Mouse (Mus musculus) E14TG2a.4 (cell line): ENCODE measurements around the gene Ascl3.
A peak's percentile ranks its signal among the peaks of the same experiment; 100 is the strongest.

Experiments
- H3K27me3 ChIP-seq: 2 replicates; pipeline ENCODE4 v1.6.1; 2014; ENCODE audit warnings: low read length, control low read depth; ENCODE audit not compliant: insufficient read depth
- H3K36me3 ChIP-seq: 2 replicates; pipeline ENCODE4 v1.6.1; 2014; ENCODE audit warnings: low read length, control low read depth; ENCODE audit not compliant: insufficient read depth
- H3K4me1 ChIP-seq: replicated peaks from 2 replicates; pipeline ENCODE4 v1.6.1; 2014; ENCODE audit warnings: low read depth, low read length, control low read depth
- H3K4me3 ChIP-seq: replicated peaks from 2 replicates; pipeline ENCODE4 v1.5.1; 2014; ENCODE audit warnings: mild to moderate bottlenecking, low read length
- H3K9me3 ChIP-seq: 2 replicates; pipeline ENCODE4 v1.6.1; 2014; ENCODE audit warnings: low read length, control low read depth
- CTCF ChIP-seq: conservative IDR thresholded peaks from 2 replicates; pipeline ENCODE4 v1.5.1; 2014; ENCODE audit warnings: low read length
- NANOG ChIP-seq: IDR thresholded peaks from 2 replicates; pipeline ENCODE4 v1.6.1; 2014; ENCODE audit warnings: borderline replicate concordance, low read length, mixed read lengths
- POU5F1 ChIP-seq: IDR thresholded peaks from 2 replicates; pipeline ENCODE4 v1.6.1; 2014; ENCODE audit warnings: low read length, borderline replicate concordance

The Ascl3 gene

DNA sequence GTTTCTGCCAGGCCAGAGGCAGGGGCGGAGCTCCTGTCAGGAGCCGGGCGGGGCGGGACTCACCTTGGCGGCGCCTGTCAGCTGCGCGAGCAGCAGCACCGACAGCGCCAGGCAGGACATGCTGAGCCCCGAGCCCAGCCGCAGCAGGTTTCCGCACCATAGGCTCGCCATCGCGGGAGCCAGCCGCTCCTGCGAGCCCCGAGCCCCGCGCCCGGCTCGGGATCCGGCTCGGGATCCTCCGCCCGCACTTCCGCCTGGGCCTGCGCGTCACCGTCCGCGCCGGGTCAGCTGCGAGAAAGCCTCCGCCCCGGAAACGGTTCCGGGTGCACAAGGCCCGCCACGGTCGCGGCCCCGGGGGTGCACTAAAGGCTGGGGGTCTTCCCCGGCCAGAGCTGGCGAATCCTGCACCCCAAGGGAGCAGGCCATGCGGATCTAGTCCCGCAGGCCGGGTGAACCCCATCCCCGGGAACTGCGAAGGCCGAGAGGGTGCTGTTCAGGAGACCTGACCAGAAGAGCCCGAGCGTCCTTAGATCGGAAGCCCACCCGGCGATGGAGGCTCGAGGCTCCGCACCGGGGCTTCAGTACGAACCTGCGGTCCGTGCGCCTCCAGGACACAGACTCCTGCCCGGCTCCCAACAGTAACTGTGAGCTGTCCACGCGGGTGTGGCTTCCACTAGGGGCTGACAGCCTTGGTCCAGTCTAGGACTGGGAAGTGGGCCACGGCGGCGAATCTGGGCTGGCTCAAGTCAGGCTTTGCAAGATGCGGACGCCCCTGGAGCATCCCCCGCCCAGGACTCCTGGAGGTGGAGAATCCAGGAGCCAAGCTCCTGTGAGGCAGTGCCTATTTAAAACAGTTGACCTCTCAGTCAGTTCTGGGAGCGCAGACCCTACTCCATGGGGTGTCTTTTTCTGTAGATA, 20.7 kb upstream of the Ascl3 start, which contains the start of gene Tmem9b:
TSS of gene Tmem9b (minus strand) at position 868 of the 918 bp plus-strand sequence.
- Histone ChIP-seq H3K4me1 (peaks cover 16% of the 10 kb centered on the region), H3K36me3 (no peaks in the 10 kb centered on the region), H3K9me3 (no peaks in the 10 kb centered on the region), H3K4me3 (peak within 1 kb of the TSS; percentile 96), H3K27me3 (peaks cover 37% of the 10 kb centered on the region)
- TF ChIP-seq CTCF (no peak), NANOG (no peak), POU5F1 (no peak)

GRCm38 (mm10) chr7:109751427-109752007, 20.0 kb upstream of the Ascl3 start:
- Histone ChIP-seq H3K27me3 (peaks cover 37% of the 10 kb centered on the region), H3K4me3 (peak overlapping the region; percentile 96), H3K9me3 (no peaks in the 10 kb centered on the region), H3K36me3 (no peaks in the 10 kb centered on the region), H3K4me1 (peaks cover 17% of the 10 kb centered on the region)
- TF ChIP-seq POU5F1 (no peak), NANOG (no peak), CTCF (no peak)

- no peaks in the 10 kb centered on the region for H3K9me3 ChIP-seq
- H3K36me3 ChIP-seq: no peaks in the 10 kb centered on the region
- H3K27me3 ChIP-seq: peaks cover 21% of the 10 kb centered on the region
- H3K4me1 ChIP-seq: peaks cover 13% of the 10 kb centered on the region
- TF ChIP-seq NANOG: no peak
- TF ChIP-seq POU5F1: no peak
- no peak for TF ChIP-seq CTCF
- no peak overlapping the region for H3K4me3 ChIP-seq
Observed at GRCm38 (mm10) chr7:109747747-109748146, 16.2 kb upstream of the Ascl3 start.

GRCm38 (mm10) chr7:109741703-109742102, 10.2 kb upstream of the Ascl3 start:
- no peak overlapping the region for H3K4me3 ChIP-seq
- no peaks in the 10 kb centered on the region for H3K9me3 ChIP-seq
- no peaks in the 10 kb centered on the region for H3K27me3 ChIP-seq
- no peaks in the 10 kb centered on the region for H3K4me1 ChIP-seq
- H3K36me3 ChIP-seq: no peaks in the 10 kb centered on the region
- no peak for TF ChIP-seq CTCF
- no peak for TF ChIP-seq NANOG
- no peak for TF ChIP-seq POU5F1

DNA sequence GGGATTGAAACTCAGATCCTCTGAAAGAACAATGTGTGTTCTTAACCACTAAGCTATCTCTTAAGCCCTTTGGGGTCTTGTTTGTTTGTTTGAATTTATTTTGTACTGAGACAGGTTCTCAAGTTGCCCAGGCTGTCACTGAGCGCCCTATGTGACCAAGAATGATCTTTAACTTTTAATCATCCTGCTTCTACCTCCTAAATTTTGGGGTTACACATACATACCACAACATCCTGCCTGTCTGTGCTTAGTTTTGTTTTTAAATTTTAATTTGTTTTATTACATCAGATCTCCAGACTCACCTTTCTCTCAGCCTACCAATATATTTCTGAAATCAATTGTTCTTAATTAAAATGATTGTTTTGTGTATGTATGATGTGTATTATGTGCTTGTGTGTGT, 9.5 kb upstream of the Ascl3 start:
- H3K4me1 ChIP-seq: no peaks in the 10 kb centered on the region
- no peaks in the 10 kb centered on the region for H3K27me3 ChIP-seq
- no peak overlapping the region for H3K4me3 ChIP-seq
- no peak for TF ChIP-seq NANOG
- TF ChIP-seq POU5F1: no peak
- TF ChIP-seq CTCF: no peak
- H3K9me3 ChIP-seq: no peaks in the 10 kb centered on the region
- H3K36me3 ChIP-seq: no peaks in the 10 kb centered on the region

DNA sequence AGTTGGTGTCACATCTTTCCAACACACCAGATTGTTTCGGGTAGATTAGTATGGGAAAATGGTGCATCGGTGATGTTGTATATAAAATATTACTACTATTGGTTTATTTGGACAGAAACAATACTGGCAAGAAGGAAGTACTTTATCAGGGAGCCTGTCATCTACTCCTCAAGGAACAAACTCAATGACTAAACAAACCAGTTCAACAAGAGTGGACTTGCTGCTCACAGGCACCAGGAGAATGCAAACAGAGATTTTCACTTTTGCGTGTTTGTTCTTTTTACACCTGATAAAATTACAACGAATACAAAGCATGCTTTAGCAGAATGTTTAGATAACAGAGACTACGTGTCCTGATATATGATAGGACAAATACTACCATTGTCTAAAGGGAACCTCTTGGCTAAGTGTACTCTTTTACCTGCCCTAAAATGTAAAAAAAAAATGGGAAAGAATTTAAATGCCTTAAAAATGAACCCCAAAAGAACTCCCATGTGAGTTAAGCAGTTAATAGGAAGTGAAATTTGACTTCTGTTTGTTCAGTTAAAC, 8.4 kb upstream of the Ascl3 start:
- H3K27me3 ChIP-seq: no peaks in the 10 kb centered on the region
- H3K4me1 ChIP-seq: no peaks in the 10 kb centered on the region
- TF ChIP-seq NANOG: no peak
- no peak for TF ChIP-seq CTCF
- TF ChIP-seq POU5F1: no peak
- H3K9me3 ChIP-seq: no peaks in the 10 kb centered on the region
- no peaks in the 10 kb centered on the region for H3K36me3 ChIP-seq
- no peak overlapping the region for H3K4me3 ChIP-seq

- Histone ChIP-seq H3K4me1 (no peaks in the 10 kb centered on the region), H3K4me3 (no peak overlapping the region), H3K9me3 (no peaks in the 10 kb centered on the region), H3K27me3 (no peaks in the 10 kb centered on the region; the same call in 1 of the 2 replicates), H3K36me3 (no peaks in the 10 kb centered on the region)
- no peak for TF ChIP-seq CTCF
- TF ChIP-seq POU5F1: no peak
- TF ChIP-seq NANOG: no peak
Observed at GRCm38 (mm10) chr7:109734806-109735205, 3.3 kb upstream of the Ascl3 start.

- peaks cover 23% of the 10 kb centered on the region for H3K27me3 ChIP-seq
- no peaks in the 10 kb centered on the region for H3K9me3 ChIP-seq
- no peaks in the 10 kb centered on the region for H3K36me3 ChIP-seq
- H3K4me3 ChIP-seq: no peak within 1 kb of the TSS
- peaks cover 30% of the 10 kb centered on the region for H3K4me1 ChIP-seq
- TF ChIP-seq CTCF (no peak), POU5F1 (no peak), NANOG (no peak)
Observed at GRCm38 (mm10) chr7:109723697-109724096, 7.8 kb downstream of the Ascl3 start, which contains the start of gene BC051019. Gene BC051019, minus strand, starts transcription at chr7:109723850.
